Mouse (Mus musculus) megakaryocyte, adult 5-6 weeks (primary cell): Measurements from ENCODE around the gene Bnip2. TPM values are rescaled to one million over a fixed set of nuclear protein-coding genes. Genes with fewer than 3 reads are reported as not detected.
"Not testable (repeated sequence)": the region's sequence is repeated elsewhere in the genome, so short reads cannot be mapped to it uniquely, and the experiment has no call there.

Experiments used
- ATAC-seq: 2 replicates; pipeline ENCODE4 v1.8.0; 2016; ENCODE audit warnings: mild to moderate bottlenecking, inconsistent platforms; ENCODE audit not compliant: poor library complexity, severe bottlenecking
- total RNA-seq, 2 experiments: library from RNA; stranded (forward) in 1 of 2; stranded (reverse) in 1 of 2; fragments of 153-499, 151-499 nt in 1 of 2; fragments of 221-1000, 200-1000 nt in 1 of 2; gene quantifications; 2 replicates each; pipeline versions ENCODE4 v1.2.3 to v1.2.4; 2015 to 2017

Bnip2 gene
- total RNA-seq, 2 experiments from 2014 or later = 123 to 196 TPM

DNA sequence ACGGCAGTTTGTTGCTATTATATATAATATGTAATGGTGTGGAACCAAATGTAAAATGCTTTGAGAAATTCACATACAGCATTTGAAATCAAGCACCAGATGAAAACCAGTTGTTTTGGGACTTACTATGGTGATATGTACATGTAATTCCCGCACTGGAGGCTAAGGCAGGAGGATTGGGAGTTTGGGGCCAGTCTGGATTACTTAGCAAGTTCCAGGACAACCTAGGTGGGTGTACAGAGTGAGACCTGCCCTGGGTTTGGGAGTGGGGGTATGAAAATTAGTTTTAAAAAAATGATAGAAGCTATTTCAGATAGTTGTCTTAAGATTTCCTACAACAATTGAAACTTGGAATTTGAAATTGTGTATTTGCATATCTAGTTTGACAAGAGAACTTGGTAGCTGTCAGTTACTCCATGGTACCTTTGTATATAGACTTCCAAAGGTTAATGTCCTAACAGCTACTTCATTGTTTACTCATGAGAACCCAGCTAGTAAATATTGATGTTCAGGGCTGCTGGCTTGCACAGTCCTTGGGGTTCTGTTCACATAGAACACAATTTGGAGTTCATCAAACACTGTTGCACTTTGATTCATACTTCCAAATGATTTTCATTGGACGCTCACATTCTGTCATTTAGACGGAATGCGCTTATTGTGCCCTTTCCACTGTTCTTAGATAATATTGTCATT, 21.7 kb downstream of the Bnip2 start:
- ATAC-seq = no peak

DNA sequence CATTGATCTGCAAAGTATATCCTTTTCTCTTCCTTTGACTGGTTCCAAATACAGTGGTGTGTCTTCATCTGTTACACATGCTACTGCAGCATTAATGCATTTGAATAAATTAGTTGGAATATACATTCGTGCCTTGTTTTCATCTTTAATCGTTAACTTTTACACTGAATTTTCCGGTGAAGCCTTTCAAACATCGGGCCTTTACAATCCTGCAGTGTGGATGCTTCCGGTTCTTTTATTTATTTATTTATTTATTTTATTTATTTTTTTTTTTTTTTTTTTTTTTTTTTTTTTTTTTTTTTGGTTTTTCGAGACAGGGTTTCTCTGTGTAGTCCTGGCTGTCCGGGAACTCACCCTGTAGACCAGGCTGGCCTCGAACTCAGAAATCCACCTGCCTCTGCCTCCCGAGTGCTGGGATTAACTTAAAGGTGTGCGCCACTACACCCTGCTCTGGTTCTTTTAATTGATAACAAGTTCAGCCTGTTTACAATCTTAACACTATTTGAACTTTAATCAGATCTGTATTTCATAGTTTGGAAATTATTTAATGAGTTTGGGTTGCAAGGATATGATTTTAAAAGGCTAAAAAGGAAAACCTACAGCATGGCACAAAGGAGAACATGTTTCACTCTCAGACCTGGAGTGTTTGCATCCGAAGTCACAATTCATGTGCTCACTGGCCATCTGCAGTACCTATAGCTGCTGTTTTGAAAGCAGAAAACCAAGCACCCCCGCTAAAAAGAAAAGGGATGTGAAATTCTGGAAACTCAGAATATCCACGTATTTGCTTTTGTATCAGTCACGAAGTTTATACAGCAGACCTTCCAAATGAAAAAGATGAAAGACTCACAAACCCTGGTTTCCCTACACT, 22.5 kb downstream of the Bnip2 start:
- peak; percentile 10; the same call in 1 of the 2 replicates for ATAC-seq

DNA sequence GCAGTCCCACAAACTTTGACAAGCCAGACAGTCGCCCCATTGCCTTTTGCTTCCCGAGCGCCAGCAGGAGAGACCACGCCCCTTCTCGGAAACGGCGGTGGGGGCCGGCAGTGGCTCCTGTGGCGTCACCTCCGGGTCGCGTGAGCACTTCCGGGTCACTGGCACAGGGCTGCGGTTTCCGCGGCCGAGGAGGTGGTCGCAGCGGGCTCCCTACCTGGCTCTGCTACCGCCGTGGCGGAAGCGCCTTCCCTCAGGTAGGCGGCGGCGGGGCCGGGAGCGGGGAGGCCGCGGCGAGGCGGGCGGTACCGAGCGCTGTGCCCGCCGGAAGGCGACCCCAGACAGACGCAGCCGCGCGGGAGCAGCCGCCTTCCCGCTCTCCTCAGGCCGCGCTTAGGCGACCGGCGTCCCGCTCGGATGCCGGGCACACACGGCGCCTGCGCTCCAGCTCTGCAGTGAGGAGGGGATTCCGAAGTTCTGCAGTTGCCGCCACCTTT, 23.2 kb downstream of the Bnip2 start, which contains the start of gene Gtf2a2:
Gene Gtf2a2 (plus strand): TSS at position 143 of the 494 bp plus-strand sequence.
- peak; percentile 98 for ATAC-seq

DNA sequence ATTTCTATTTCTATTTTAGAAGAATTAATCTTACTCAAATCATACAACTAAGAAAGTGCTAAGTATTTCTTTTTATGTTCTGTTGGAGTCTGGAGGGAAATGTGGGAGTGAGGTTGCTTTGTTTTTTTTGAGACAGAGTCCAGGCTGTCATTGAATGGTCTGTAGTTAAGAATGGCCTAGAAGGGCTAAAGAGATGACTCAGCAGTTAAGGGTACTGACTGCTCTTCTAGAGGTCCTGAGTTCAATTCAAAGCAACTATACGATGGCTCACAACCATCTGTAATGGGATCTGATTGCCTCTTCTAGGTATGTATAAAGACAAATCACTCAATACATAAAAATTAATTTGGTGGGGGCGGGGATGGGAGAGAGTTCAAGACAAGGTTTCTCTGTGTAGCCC, 26.4 kb downstream of the Bnip2 start:
- ATAC-seq = no peak

DNA sequence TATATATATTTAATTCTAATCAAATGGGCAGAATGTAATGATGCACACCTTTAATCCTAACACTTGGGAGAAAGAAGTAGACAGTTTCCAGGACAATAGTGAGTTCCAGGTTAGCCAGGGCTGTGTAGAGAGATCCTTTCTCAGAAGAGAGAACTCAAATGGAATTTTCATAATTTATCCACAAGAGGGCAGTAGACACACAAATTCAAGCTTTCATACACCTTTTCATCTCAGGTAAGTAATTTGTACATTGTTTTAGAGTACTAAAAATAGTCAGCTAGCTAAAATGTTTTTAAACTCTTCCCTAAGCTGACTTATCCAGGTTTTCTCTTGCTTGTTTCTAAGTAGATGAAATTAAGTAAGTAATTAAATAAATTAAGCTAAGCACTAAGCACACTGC, 29.6 kb downstream of the Bnip2 start:
- ATAC-seq = no peak

DNA sequence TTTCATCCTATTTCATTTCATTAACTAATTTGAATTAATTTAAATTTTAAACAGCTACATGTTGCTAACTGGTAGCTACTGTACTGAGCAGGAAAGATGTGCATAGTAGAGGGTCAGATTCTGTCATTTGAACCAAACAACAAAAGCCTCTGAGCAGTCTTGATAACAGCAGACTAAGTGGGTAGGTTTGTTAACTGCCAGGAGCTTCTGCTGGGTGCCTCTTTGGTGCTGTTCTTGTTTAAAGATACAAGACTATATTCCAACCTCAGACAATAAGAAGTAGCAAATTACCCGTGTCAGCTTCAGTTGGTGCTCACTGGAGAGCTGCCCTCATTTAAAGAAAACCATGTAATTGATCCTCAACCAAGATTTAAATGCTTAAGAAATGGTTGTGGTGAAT, 32.3 kb downstream of the Bnip2 start:
- no peak for ATAC-seq

DNA sequence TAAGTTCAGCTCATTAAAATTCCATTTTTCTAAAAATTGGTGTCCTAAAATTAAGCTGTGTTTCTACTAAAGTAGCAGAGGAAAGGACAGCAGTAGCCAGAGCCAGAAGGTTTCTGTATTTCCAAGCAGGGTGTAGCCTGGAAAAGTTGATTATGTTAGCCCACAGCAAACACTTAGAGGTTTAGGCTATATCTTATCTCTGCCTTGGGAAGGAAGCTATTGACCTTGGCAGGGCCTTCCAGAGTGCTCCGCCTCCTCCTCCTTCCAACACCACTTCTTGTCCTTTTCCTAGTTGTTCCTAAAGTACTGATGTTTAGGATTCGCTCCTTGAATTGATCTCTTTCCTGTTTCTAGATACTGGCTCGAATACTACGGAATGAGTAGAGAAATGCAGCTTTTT, 32.8 kb downstream of the Bnip2 start:
- no peak for ATAC-seq

DNA sequence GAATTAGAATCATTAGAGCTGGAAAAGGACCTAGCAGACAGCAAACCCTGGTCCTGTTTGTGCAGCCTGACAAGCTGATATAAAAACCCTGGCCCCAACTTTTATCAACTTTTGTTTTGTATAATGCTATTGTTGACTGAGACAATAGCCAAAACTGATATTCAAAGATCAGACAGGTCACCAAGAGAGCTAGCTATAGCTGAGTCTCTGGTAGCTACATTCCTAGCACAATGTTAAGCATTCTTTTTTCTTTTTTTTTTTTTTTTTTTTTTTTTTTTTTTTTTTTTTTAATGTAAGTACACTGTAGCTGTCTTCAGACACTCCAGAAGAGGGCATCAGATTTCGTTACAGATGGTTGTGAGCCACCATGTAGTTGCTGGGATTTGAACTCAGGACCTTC, 34.3 kb downstream of the Bnip2 start:
- not testable (repeated sequence) for ATAC-seq

DNA sequence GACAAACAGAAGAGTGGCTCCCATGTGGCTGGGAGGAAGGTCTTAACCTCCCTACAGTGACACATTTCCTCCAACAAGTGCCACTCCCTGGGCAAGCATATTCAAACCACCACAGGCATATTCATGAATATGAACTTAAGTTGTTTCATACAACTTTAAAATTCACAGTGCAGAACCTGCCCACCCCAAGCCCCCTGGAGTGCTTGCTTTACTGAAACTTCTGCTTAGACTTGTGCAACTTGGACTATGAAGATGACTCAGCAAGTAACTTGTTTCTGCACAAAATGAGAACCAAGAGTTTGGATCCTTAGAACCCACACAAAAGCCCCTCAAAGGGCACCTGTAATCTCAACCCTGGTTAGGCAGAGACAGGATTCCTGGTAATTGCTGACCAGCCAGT, 35.4 kb downstream of the Bnip2 start:
- peak; percentile 54 for ATAC-seq

DNA sequence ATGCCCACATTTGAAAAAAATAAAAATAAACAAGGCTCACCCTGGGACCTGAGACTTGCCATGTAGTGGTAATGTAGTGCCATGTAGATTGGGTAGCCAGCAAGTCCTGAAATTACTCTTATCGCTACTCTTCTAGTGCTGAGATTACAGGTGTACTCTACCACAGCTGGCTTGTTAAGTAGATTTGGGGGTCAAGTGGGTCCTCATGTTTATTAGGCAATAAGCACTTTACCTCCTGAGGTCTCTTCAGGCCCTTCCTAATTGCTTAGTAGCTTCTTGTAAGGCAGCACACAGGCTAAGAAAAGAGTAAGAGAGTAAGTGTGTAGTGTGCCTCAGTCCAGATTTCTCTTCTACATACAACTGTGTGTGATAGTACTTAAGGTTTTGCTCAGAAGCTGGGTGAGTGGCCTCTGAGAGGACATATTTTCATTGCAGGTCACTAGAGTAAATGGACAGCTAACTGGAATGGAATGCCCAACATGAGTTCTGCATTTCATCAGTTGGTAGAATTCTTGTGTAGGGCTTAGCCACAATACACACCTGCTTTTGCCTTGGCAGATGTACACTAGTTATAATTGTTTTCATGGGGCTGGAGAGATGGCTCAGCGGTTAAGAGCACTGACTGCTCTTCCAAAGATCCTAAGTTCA, 36.2 kb downstream of the Bnip2 start:
- ATAC-seq = no peak

DNA sequence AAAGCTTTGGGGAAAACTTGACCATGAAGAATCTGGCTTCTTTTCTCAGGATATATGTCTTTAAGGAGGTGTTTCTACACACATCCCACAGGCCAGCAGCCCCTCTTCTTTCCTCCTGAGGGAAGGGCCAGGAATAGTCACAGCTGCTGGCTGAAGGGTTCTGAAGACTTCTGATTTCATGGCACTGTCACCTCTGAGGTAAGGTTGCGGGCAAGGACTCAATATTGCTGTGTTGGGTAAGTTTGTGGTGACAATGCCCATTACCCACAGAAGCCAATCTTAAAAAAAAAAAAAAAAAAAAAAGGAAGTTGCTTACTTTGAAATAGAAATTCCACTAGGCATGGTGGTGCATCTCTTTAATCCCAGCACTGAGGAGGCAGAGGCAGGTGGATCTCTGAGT, 42.9 kb downstream of the Bnip2 start:
- peak; percentile 84 for ATAC-seq

DNA sequence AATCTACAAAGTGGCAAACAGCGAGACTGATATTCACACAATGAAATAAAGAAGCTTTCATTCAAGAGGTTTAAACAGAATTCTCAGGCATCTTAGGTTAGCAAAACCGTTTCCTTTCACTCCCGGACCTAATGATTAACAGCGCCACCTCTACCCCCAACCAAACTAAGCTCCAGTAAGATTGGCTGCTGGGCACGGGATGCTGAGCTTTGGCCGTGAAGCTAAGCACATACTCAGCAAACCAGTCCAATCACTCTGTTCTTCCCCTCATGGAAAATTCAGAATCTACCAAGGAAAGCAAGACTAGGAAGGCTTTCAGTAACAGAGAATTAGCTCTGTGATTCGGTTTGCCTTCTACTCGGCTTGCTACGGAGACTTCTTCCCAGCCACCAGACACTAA, 43.8 kb downstream of the Bnip2 start:
- ATAC-seq = no peak

DNA sequence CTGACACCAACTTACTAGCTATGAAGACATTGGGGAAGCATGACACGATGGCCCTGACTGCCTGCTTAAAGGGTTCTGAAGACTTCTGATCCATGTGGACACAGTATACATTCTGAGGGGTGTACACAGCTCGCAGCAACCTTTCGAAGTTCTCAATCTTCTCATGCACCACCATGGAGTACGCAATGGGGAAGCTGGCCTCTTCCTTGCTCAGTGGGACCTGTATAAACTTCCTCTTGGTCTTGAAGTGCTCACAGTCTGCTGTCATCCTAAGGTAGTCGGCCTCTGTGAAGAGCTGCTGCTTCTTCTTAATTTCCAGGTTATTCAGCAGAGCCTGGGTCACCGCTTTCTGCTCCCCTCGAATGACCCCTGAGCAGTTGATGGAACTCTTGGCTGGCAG, 45.4 kb downstream of the Bnip2 start:
- peak; percentile 55; the same call in 1 of the 2 replicates for ATAC-seq

DNA sequence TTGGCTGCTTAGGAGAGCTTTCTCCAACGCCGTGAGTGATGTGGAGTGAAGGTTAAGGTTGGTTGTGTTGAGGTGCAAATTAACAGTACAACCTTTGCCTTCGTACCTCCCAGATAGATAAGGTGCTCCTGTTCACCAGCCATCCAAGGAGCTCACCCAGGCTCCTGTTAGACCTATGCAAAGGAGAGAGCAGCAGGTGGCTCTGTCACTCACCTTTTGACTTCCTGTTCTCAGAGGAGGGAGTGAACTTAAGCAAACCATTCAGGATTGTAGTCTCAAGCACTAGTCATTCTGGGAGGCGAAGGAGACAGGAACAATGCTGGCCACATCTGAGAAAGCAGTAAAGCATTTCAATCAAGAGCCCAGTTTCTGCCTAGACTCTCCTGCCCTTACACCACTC, 47.4 kb downstream of the Bnip2 start:
- no peak for ATAC-seq

DNA sequence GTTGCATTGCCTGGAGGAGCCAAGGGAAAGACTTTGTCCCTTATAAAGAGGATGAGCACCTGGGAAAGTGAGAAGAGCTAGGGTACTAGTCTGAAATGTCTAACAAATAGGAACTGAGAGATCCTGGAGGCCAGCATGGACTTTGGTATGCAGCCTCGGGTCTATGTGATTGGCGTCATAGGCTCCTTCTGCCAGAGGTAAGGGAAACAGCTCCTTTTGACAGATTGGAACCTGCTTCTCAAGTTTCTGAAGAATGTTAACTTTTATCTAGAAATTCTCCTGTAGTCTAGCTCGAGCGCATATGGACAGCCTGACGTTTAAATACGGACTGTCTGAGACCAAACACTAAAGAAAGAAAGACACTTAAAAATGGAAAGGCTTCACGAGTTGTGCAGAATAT, 48.7 kb downstream of the Bnip2 start, which contains the start of gene Gcnt3:
Gene Gcnt3 (minus strand): TSS at position 101 of the 400 bp plus-strand sequence.
- no peak for ATAC-seq

DNA sequence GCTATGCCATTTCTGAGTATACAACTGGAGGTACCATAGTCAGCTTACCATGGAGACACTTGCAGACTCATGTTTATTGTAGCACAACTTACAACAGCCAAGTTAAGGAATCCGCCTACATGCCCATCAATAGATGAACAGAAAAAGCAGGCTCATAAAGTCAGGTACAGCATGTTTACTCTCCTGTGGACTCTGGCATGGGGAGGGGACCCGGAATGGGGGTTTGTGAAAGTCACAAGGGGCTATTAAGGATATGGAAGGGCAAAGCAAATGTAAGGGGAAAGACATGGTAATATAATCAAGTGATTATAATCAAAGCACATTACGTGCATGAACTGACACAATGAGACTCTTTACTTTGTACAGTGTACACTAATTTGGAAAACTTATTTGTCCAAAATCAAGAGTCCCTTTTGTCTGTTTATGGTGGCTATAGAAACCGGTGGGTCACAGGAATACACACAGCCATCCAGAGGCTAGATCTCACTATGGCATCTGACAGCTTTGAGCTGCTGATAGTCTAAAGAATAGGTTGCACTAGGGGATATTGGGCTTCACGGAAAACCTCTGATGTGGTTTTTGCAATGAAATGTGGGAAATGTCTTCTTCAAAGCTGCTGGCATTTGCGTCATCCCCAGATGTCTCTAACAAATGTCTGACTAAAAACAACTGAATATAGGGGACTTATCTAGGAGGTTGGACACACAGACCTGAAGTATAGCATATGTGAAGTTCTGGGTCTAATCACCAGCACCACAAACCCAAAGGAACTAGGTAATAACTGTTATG, 50.5 kb downstream of the Bnip2 start:
- ATAC-seq = no peak

DNA sequence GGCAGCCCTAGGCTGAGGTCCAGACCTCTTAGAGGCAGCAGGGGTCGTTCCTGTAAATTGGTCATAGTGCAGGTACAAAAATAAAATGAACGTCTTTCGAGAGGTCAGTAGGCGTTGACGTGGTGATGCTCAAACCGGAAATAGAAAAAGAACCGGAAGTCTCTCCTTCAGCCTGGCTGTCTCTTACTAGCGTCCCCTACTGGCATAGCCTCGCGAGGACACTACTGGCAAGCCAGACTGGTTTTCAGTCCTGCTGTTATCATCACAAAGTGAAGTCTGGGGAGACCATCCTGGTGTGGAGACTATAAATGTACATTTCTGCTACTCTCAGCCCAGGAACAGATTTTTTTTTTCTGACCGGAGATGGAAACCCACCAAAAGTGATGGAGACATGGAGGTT, 51.3 kb downstream of the Bnip2 start:
- no peak for ATAC-seq

DNA sequence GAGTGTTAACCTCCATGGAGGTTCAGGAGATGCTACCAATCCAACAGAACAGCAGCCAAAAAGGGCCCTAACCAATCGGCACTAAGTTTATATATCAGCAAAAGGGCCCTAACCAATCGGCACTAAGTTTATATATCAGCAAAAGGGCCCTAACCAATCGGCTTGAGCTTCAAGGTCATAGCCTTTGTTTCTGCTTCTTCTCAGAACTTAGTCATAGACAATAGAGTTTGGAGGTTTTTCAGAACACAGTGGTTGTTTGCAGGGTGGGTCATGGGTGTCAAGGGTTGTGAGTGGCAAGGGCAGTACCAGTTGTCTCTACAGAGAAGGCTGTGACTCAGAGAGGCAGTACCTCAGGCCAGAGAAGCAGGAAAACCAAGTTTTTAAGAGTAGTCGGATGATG, 52.9 kb downstream of the Bnip2 start:
- ATAC-seq = no peak

DNA sequence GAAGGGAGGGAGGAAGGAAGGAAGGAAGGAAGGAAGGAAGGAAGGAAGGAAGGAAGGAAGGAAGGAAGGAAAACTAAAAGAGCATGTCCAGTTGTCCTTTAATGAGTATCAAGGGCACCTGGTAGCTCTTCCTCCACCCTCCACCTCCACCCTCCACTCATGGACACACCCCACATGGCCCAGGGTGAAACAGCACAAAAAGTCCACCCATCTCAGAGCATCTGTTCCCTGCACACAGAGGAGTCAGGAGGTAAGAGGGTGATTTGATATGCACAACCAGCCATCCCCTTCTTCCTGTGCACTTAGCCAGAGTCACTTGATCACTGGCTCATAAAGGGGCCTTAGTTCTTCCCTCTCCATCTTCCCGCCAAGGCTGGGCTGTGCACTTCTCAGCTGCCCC, 53.7 kb downstream of the Bnip2 start:
- ATAC-seq = no peak

DNA sequence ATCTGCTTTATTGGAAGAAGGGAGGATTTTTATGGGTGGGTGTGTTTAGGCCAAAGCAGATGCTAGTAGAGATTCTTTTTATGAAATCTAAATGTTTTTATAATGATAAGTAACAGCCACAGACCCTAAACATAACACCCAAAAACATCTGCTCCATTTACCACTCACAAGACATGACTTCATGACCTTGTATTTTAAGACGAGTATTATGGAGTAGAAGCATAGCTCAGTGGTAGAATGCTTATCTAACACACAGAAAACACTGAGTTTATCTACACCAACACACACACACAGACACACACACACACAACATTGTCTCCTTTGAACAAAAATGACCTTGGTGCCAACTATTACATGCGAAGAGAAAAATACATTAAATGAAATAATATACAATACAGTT, 55.6 kb downstream of the Bnip2 start:
- no peak for ATAC-seq

DNA sequence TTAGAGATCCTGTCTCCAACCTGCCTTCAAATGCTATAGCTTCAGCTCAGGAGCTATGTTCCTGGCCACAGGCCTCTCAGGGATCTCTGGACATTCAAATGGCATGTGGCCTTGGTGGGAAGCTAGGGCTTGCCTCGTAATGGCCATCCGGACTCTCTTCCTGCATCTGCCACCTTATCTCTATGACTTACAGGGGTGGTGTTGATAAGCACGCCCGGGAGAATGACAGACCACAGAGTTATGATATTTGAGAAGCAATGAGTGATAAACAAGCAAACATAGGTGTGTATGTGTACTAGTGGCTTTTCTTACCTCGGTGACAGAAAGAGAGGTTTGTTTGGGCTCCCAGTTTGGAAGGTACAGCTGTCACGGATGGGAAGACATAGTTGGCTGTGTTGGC, 57.0 kb downstream of the Bnip2 start:
- ATAC-seq = no peak
